Mouse (Mus musculus) stomach, postnatal 0 days (tissue): ENCODE measurements around the gene Olfr1243. TPM values are rescaled to one million over a fixed set of nuclear protein-coding genes. Genes with fewer than 3 reads are reported as not detected.

ENCODE experiments used
- ATAC-seq: fragments of 200-750 bp; cut with Nextera tagmentation; 2 replicates; pipeline ENCODE4 v1.8.0; 2017; ENCODE audit not compliant: low FRiP score, low TSS enrichment
- DNase-seq: peaks from one replicate; pipeline ENCODE4 v3.0.0-alpha.2; 2016; ENCODE audit warnings: low spot score
- H3K27ac ChIP-seq: fragments of 300-500 bp; sonication (generic); replicated peaks from 2 replicates; pipeline ENCODE4 v1.5.1; 2014; ENCODE audit warnings: mild to moderate bottlenecking, control low read depth
- H3K27me3 ChIP-seq: fragments of 300-500 bp; sonication (generic); 2 replicates; pipeline ENCODE4 v1.6.1; 2014; ENCODE audit warnings: low read length; ENCODE audit not compliant: control insufficient read depth, insufficient read depth
- H3K36me3 ChIP-seq: fragments of 300-500 bp; sonication (generic); 2 replicates; pipeline ENCODE4 v1.6.1; 2014; ENCODE audit warnings: low read length, mixed read lengths; ENCODE audit not compliant: control insufficient read depth, insufficient read depth
- H3K4me1 ChIP-seq: fragments of 300-500 bp; sonication (generic); replicated peaks from 2 replicates; pipeline ENCODE4 v1.6.1; 2014; ENCODE audit warnings: antibody characterized with exemption; ENCODE audit not compliant: control insufficient read depth, insufficient read depth
- H3K4me2 ChIP-seq: fragments of 300-500 bp; sonication (generic); replicated peaks from 2 replicates; pipeline ENCODE4 v1.6.1; 2014; ENCODE audit warnings: low read depth, mild to moderate bottlenecking, control low read depth, moderate library complexity
- H3K4me3 ChIP-seq: fragments of 300-500 bp; sonication (generic); 2 replicates; pipeline ENCODE4 v1.5.1; 2014; ENCODE audit warnings: low read depth, low read length, control low read depth
- H3K9ac ChIP-seq: fragments of 300-500 bp; sonication (generic); 2 replicates; pipeline ENCODE4 v1.6.1; 2014; ENCODE audit warnings: mild to moderate bottlenecking, low read length, control low read depth, mixed read lengths
- H3K9me3 ChIP-seq: fragments of 300-500 bp; sonication (generic); 2 replicates; pipeline ENCODE4 v1.6.1; 2016; ENCODE audit warnings: low read length; ENCODE audit not compliant: control insufficient read depth
- CTCF ChIP-seq: IDR thresholded peaks from 2 replicates; pipeline ENCODE4 v1.5.1; 2016; ENCODE audit warnings: antibody characterized with exemption, low read depth, mild to moderate bottlenecking, moderate library complexity
- EP300 ChIP-seq: optimal IDR thresholded peaks from 2 replicates; pipeline ENCODE3; 2016; ENCODE audit warnings: antibody characterized with exemption
- polyA plus RNA-seq: library from polyadenylated mRNA; unstranded; fragments of >200 nt; fragmentation: Nextera tagmentation; extraction: Ambion mirVana; gene quantifications from 2 replicates; pipeline ENCODE4 v1.2.1, GENCODE M21; 2015

The Olfr1243 gene
- polyA plus RNA-seq, 1 experiment from 2014 or later, result not detected

DNA sequence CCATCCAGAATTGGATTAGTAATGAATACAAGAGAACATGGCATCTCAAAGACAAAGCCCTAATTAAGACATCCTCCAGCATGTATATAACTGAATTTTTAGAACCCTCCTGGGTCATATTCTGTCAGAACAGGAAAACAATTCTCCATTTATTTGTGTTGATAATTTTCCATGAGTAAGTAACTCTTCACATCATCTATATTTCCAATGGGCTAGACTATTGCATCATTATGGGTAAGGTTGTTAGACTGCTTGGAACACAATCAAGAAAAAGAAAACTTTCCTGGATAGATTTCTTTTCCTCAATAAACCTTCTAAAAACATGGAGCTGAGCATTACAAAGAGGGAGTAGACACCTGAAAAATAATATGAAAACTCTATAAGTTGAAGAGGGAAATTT, 44.3 kb downstream of the Olfr1243 start, which contains the start of gene Olfr1241:
TSS of gene Olfr1241 (minus strand) at position 101 of the 400 bp plus-strand sequence.
- no peak within 1 kb of the TSS for H3K9ac ChIP-seq
- no peak within 1 kb of the TSS for H3K27ac ChIP-seq
- H3K36me3 ChIP-seq, result no peaks in the 10 kb centered on the region
- H3K4me3 ChIP-seq, result no peak within 1 kb of the TSS
- H3K9me3 ChIP-seq, result no peaks in the 10 kb centered on the region
- no peaks in the 10 kb centered on the region for H3K4me1 ChIP-seq
- ATAC-seq (no peak), DNase-seq (no peak)
- no peaks in the 10 kb centered on the region for H3K27me3 ChIP-seq
- no peak for TF ChIP-seq CTCF
- no peak for TF ChIP-seq EP300
- no peak within 1 kb of the TSS for H3K4me2 ChIP-seq

Other genes starting within 250 kb of the Olfr1243 start
- gene Olfr1229, start 243.5 kb downstream of the Olfr1243 start, polyA plus RNA-seq, result not detected in 2 replicates
- gene Olfr1230, start 234.2 kb downstream of the Olfr1243 start, polyA plus RNA-seq, result not detected in 2 replicates
- 0.02 TPM in 1 of 2 replicates, not detected in the other for gene Olfr1231, start 224.4 kb downstream of the Olfr1243 start, polyA plus RNA-seq
- gene Olfr1232, start 201.8 kb downstream of the Olfr1243 start, polyA plus RNA-seq, result not detected in 2 replicates
- 0.02 TPM in 1 of 2 replicates, not detected in the other for gene Olfr1233, start 189.1 kb downstream of the Olfr1243 start, polyA plus RNA-seq
- gene Olfr1234, start 166.6 kb downstream of the Olfr1243 start, polyA plus RNA-seq, result not detected in 2 replicates
- gene Olfr1238, start 121.8 kb downstream of the Olfr1243 start, polyA plus RNA-seq, result not detected in 2 replicates
- gene Olfr1239, start 111.1 kb downstream of the Olfr1243 start, polyA plus RNA-seq, result not detected in 2 replicates
- gene Olfr1240, start 88.5 kb downstream of the Olfr1243 start, polyA plus RNA-seq, result not detected in 2 replicates
- gene Olfr1241, start 44.4 kb downstream of the Olfr1243 start, polyA plus RNA-seq, result not detected in 2 replicates
- gene Olfr1242, start 33.2 kb downstream of the Olfr1243 start, polyA plus RNA-seq, result not detected in 2 replicates
- gene Olfr1245, start 47.0 kb upstream of the Olfr1243 start, polyA plus RNA-seq, result not detected in 2 replicates
- gene Olfr1246, start 61.7 kb upstream of the Olfr1243 start, polyA plus RNA-seq, result not detected in 2 replicates
- gene Olfr1247, start 82.6 kb upstream of the Olfr1243 start, polyA plus RNA-seq, result 0.01 TPM in 1 of 2 replicates, not detected in the other
- gene Olfr1248, start 86.8 kb upstream of the Olfr1243 start, polyA plus RNA-seq, result not detected in 2 replicates
- not detected in 2 replicates for gene Olfr1249, start 103.5 kb upstream of the Olfr1243 start, polyA plus RNA-seq
- gene Olfr1250, start 130.0 kb upstream of the Olfr1243 start, polyA plus RNA-seq, result not detected in 2 replicates
- not detected in 2 replicates for gene Olfr1251, start 140.4 kb upstream of the Olfr1243 start, polyA plus RNA-seq
- gene Olfr1252, start 193.5 kb upstream of the Olfr1243 start, polyA plus RNA-seq, result not detected in 2 replicates
- gene Olfr1253, start 225.6 kb upstream of the Olfr1243 start, polyA plus RNA-seq, result not detected in 2 replicates